In the genomic region with DNA sequence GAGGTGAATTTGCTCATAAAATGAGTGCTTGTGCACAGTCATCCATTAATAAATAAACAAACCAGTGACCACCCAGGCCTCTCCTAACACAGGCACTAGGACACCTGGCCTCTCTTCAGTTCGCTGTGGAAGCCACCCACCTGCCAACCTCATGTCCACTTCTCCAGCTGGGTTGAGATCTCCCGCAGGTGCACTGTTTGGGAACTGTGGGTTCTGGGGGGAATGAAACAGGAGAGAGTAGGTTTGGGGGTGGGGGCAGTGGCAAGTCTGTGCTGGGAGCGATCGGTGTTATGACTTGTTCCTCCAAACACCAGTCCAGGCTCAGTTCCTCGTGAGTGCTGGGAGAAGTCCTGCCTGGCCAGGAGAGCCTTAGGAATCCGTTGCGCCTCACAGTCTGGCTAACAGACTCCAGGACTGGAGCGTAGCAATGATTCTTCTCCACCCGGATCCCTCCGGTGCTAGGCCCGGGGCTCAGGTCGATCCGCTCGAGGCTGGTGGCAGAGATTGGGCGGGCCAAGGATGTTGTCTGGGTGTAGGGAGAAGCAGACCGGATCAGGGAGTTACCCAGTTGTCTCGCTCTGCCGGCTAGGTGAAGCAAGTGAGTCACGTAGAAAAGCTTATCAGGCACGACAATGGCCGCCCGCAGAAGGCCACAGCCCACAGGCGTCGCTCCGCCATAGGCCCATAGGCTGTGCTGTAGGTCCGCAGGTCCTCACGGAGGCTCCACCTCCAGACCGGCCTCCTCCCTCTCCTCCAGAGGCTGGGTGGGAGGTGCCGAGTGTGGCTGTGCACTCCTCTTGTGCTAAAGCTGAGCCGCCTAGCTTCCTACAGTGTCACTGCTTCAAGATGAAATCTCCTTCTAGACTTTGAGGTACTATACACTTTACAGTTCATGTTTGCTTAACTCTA, we compare ENCODE assay signal across 7 mouse cellular contexts. TPM values are rescaled to one million over a fixed set of nuclear protein-coding genes. Genes with fewer than 3 reads are reported as not detected.
DNase-seq lines count a peak whose midpoint lies in the region; ATAC-seq and TF ChIP-seq lines count a peak whose summit lies in the region.

A gene (minus strand): TSS at position 738 of the 909 bp plus-strand sequence.
A gene (plus strand): TSS at position 756 of the 909 bp plus-strand sequence.

- no peaks in the 10 kb centered on the region for H3K4me1 ChIP-seq in intestine, embryonic 16.5 days (ENCODE audit: control insufficient read depth, insufficient read depth, low read length)
- peaks cover 4% of the 10 kb centered on the region; the same call in 1 of the 2 replicates for H3K4me1 ChIP-seq in midbrain, embryonic 12.5 days
- H3K4me1 ChIP-seq in small intestine, adult 2 months (ENCODE audit: control insufficient read depth, insufficient read depth, insufficient read length, low read length) = peaks cover 5% of the 10 kb centered on the region; the same call in 1 of the 2 replicates

- peak within 1 kb of the TSS; percentile 80 for H3K9ac ChIP-seq in intestine, embryonic 16.5 days (ENCODE audit: low read depth, low read length)
- H3K9ac ChIP-seq in midbrain, embryonic 12.5 days (replicated peaks) = peak within 1 kb of the TSS; percentile 69

- DNase-seq in adrenal gland, adult 2 months = peak; percentile 91
- peak; percentile 69 for DNase-seq in embryo, embryonic 11.5 days (ENCODE audit: low read depth, low spot score)
- DNase-seq in gastrocnemius, postnatal 36 days = peak; percentile 61 to 72
- DNase-seq in left cerebral cortex, postnatal 4 days = peak; percentile 85

- 11% methylated on average over 29 of the region's 30 CpGs for WGBS in intestine, embryonic 16.5 days
- 32% methylated on average over 30 of the region's 30 CpGs for WGBS in midbrain, embryonic 12.5 days
- WGBS in small intestine, adult 2 months = 14% methylated on average over 30 of the region's 30 CpGs

- peak; percentile 100 for ATAC-seq in intestine, embryonic 16.5 days
- ATAC-seq in midbrain, embryonic 12.5 days (ENCODE audit: low FRiP score, low read depth) = peak; percentile 100

- peak within 1 kb of the TSS; percentile 86 for H3K27ac ChIP-seq in intestine, embryonic 16.5 days (ENCODE audit: low read length)
- peak within 1 kb of the TSS; percentile 83 for H3K27ac ChIP-seq in midbrain, embryonic 12.5 days (replicated peaks)
- peak within 1 kb of the TSS; percentile 87 for H3K27ac ChIP-seq in small intestine, adult 2 months (ENCODE audit: insufficient read depth, low read depth, low read length)

- H3K9me3 ChIP-seq in intestine, embryonic 16.5 days (ENCODE audit: control insufficient read depth, low read length) = no peaks in the 10 kb centered on the region
- no peaks in the 10 kb centered on the region for H3K9me3 ChIP-seq in midbrain, embryonic 12.5 days

- peak within 1 kb of the TSS; percentile 58 for H3K4me3 ChIP-seq in intestine, embryonic 16.5 days (ENCODE audit: low read length)
- peak within 1 kb of the TSS; percentile 51 for H3K4me3 ChIP-seq in midbrain, embryonic 12.5 days
- peak within 1 kb of the TSS; percentile 73 for H3K4me3 ChIP-seq in small intestine, adult 2 months (ENCODE audit: low read depth, low read length)

- H3K27me3 ChIP-seq in intestine, embryonic 16.5 days (replicated peaks; ENCODE audit: control insufficient read depth, insufficient read depth, low read length) = no peaks in the 10 kb centered on the region
- no peaks in the 10 kb centered on the region for H3K27me3 ChIP-seq in midbrain, embryonic 12.5 days
- no peaks in the 10 kb centered on the region for H3K27me3 ChIP-seq in small intestine, adult 2 months (ENCODE audit: control insufficient read depth, insufficient read depth, low read length)

- intact Hi-C loops in gastrocnemius, postnatal 36 days (cut with DNase I) = no loop called here
- intact Hi-C loops in left cerebral cortex, postnatal 4 days (cut with DNase I) = loop anchor here (5.0 kb wide), 1 partner anchor 65 kb away; a partner anchor contains a TSS

- TF ChIP-seq POLR2A in small intestine, adult 2 months (IDR thresholded peaks at IDR 0.05; ENCODE audit: low read depth, low read length) = peak; percentile 58; the same call in 1 of the 2 replicates

- H3K4me2 ChIP-seq in intestine, embryonic 16.5 days (ENCODE audit: low read depth, low read length) = peak within 1 kb of the TSS; percentile 64
- peak within 1 kb of the TSS; percentile 63 for H3K4me2 ChIP-seq in midbrain, embryonic 12.5 days (replicated peaks)

- no peaks in the 10 kb centered on the region for H3K36me3 ChIP-seq in intestine, embryonic 16.5 days (ENCODE audit: control insufficient read depth, insufficient read depth, low read length)
- no peaks in the 10 kb centered on the region for H3K36me3 ChIP-seq in midbrain, embryonic 12.5 days
- peaks cover 4% of the 10 kb centered on the region; the same call in 1 of the 2 replicates for H3K36me3 ChIP-seq in small intestine, adult 2 months (ENCODE audit: control insufficient read depth, insufficient read depth, low read length)

- TF ChIP-seq CTCF in small intestine, adult 2 months (IDR thresholded peaks at IDR 0.05; ENCODE audit: extremely low read depth, insufficient read length, insufficient replicate concordance, low read depth, low read length) = peak; percentile 44; the same call in 1 of the 2 replicates

RNA-seq across cellular contexts. Expression of the first gene that starts in this region (rescaled TPM):
- 10 to 100 TPM; 25.1 to 36.6 TPM for total RNA-seq in adrenal gland, adult 2 months (2021)
- 48.8 and 51.3 TPM in 2 replicates for polyA plus RNA-seq in adrenal gland, adult 2 months (2012; rRNA removed)
- 10 to 100 TPM; 12.5 to 12.6 TPM for total RNA-seq in gastrocnemius, postnatal 36 days (2021)
- 30.6 and 34.6 TPM in 2 replicates for polyA plus RNA-seq in intestine, embryonic 16.5 days (2015; fragmentation: Nextera tagmentation; extraction: Ambion mirVana)
- 10 to 100 TPM; 20.4 to 22.2 TPM for total RNA-seq in left cerebral cortex, postnatal 4 days (2021)
- polyA plus RNA-seq in midbrain, embryonic 12.5 days (2016; fragmentation: Nextera tagmentation; extraction: Ambion mirVana) = 30.5 and 33.2 TPM in 2 replicates
- polyA plus RNA-seq in small intestine, adult 2 months (2012; rRNA removed) = 15.4 and 27.3 TPM in 2 replicates

RNA-seq across cellular contexts. Expression of the second gene that starts in this region (rescaled TPM):
- 100 to 1,000 TPM in 1 of 2 experiments, 10 to 100 TPM in 1; 61.8 to 103 TPM for total RNA-seq in adrenal gland, adult 2 months (2021)
- 13.7 and 17.3 TPM in 2 replicates for polyA plus RNA-seq in adrenal gland, adult 2 months (2012; rRNA removed)
- total RNA-seq in gastrocnemius, postnatal 36 days (2021) = 10 to 100 TPM; 20.6 to 24.2 TPM
- polyA plus RNA-seq in intestine, embryonic 16.5 days (2015; fragmentation: Nextera tagmentation; extraction: Ambion mirVana) = 20.8 and 21.6 TPM in 2 replicates
- total RNA-seq in left cerebral cortex, postnatal 4 days (2021) = 10 to 100 TPM; 25.9 to 34.0 TPM
- polyA plus RNA-seq in midbrain, embryonic 12.5 days (2016; fragmentation: Nextera tagmentation; extraction: Ambion mirVana) = 23.2 and 24.4 TPM in 2 replicates
- 6.2 and 8.7 TPM in 2 replicates for polyA plus RNA-seq in small intestine, adult 2 months (2012; rRNA removed)

Comparison
In these comparisons a context has a peak if more than half of its experiments do, and no peak if none do; other contexts are left out.
1. Peak in every context shown above with its lines: DNase-seq, ATAC-seq, H3K4me3 ChIP-seq and H3K27ac ChIP-seq.